Mouse (Mus musculus): ENCODE measurements around the gene Wdr66. TPM values are rescaled to one million over a fixed set of nuclear protein-coding genes. Genes with fewer than 3 reads are reported as not detected.

Wdr66 gene
- total and polyA plus RNA-seq, 3 experiments = 1.4 to 3.6 TPM; not detected in 1

GRCm38 (mm10) chr5:123227762-123228523 is 24.0 kb upstream of the Wdr66 start (continued):
- TF ChIP-seq EP300 (IDR thresholded peaks at IDR 0.05; ENCODE audit: low read depth in 1 of 2, low read length in 2 of 2) = peak in 1 of 2 experiments; percentile 25; a peak in 2 of 4 replicates
- peak; percentile 81 for TF ChIP-seq GATA1 (IDR thresholded peaks at IDR 0.05; ENCODE audit: low read depth, low read length)
- no peak; the same call in 1 of the 2 replicates for TF ChIP-seq ZMIZ1 (IDR thresholded peaks at IDR 0.05; ENCODE audit: low read depth, low read length)
- TF ChIP-seq MEF2A (IDR thresholded peaks at IDR 0.05; ENCODE audit: extremely low read depth, insufficient replicate concordance, low read depth, low read length, poor library complexity, severe bottlenecking) = peak; percentile 57; the same call in 1 of the 2 replicates
- TF ChIP-seq ELF1 (IDR thresholded peaks at IDR 0.05; ENCODE audit: low read depth, low read length) = peak; percentile 99
- peak; percentile 94 for TF ChIP-seq MYC (IDR thresholded peaks at IDR 0.05; ENCODE audit: low read depth, low read length)
- no peak for TF ChIP-seq MYB (IDR thresholded peaks at IDR 0.05; ENCODE audit: low read depth, low read length)

GRCm38 (mm10) chr5:123228524-123228922 is 23.4 kb upstream of the Wdr66 start:
- Histone ChIP-seq H3K9me3 (replicated peaks; ENCODE audit: insufficient read depth, low read length) (no peaks in the 10 kb centered on the region), H3K27me3 (ENCODE audit: control insufficient read depth in 1 of 2, insufficient read depth in 2 of 2, low read length in 2 of 2) (no peaks in the 10 kb centered on the region), H3K4me3 (ENCODE audit: control insufficient read depth in 1 of 2, insufficient read depth in 1 of 2, low read depth in 2 of 2, low read length in 2 of 2) (peak overlapping the region; percentile 71 to 99), H3K27ac (ENCODE audit: control insufficient read depth, low read depth, low read length) (peak overlapping the region; percentile 45), H3K4me1 (ENCODE audit: control insufficient read depth in 1 of 2, insufficient read depth in 2 of 2, low read length in 2 of 2) (peaks cover 7 to 23% of the 10 kb centered on the region in 2 experiments), H3K36me3 (ENCODE audit: control insufficient read depth in 1 of 2, insufficient read depth in 2 of 2, low read length in 2 of 2) (peaks cover 0 to 33% of the 10 kb centered on the region in 2 experiments; a peak in 2 of 4 replicates), H3K79me2 (ENCODE audit: control insufficient read depth, insufficient read depth, low read length, poor library complexity) (peaks cover 29% of the 10 kb centered on the region), H3K9ac (ENCODE audit: control insufficient read depth, low read depth, low read length, poor library complexity, severe bottlenecking) (peak overlapping the region; percentile 77)
- DNase-seq (ENCODE audit: low read depth, low spot score) = no peak
- TF ChIP-seq POLR2A (IDR thresholded peaks at IDR 0.05; ENCODE audit: control insufficient read depth in 1 of 2, insufficient read depth in 1 of 2, low read depth in 1 of 2, low read length in 2 of 2, poor library complexity in 1 of 2) (no peak), MYB (IDR thresholded peaks at IDR 0.05; ENCODE audit: low read depth, low read length) (no peak), ELF1 (IDR thresholded peaks at IDR 0.05; ENCODE audit: low read depth, low read length) (no peak), ZMIZ1 (IDR thresholded peaks at IDR 0.05; ENCODE audit: low read depth, low read length) (no peak), POLR2AphosphoS5 (IDR thresholded peaks at IDR 0.05; ENCODE audit: borderline replicate concordance, low read depth, low read length) (no peak), SIN3A (IDR thresholded peaks at IDR 0.05; ENCODE audit: low read length) (no peak), EP300 (IDR thresholded peaks at IDR 0.05; ENCODE audit: low read depth in 1 of 2, low read length in 2 of 2) (no peak), NRF1 (IDR thresholded peaks at IDR 0.05; ENCODE audit: insufficient read depth, low read depth, low read length, poor library complexity, severe bottlenecking) (no peak), USF1 (IDR thresholded peaks at IDR 0.05; ENCODE audit: low read depth, low read length) (no peak), BHLHE40 (IDR thresholded peaks at IDR 0.05; ENCODE audit: borderline replicate concordance, low read depth, low read length) (no peak), GABPA (IDR thresholded peaks at IDR 0.05; ENCODE audit: low read depth, low read length) (no peak), JUND (IDR thresholded peaks at IDR 0.05; ENCODE audit: low read depth, low read length) (no peak), MAX (IDR thresholded peaks at IDR 0.05; ENCODE audit: low read length) (no peak), E2F4 (IDR thresholded peaks at IDR 0.05; ENCODE audit: borderline replicate concordance, low read depth, low read length) (no peak), CTCF (IDR thresholded peaks at IDR 0.05 in 2 of 3, conservative IDR thresholded peaks at IDR 0.05 in 1 of 3; ENCODE audit: control insufficient read depth in 1 of 3, insufficient read depth in 1 of 3, low read depth in 2 of 3, low read length in 3 of 3, poor library complexity in 1 of 3, severe bottlenecking in 1 of 3) (no peak), MYC (IDR thresholded peaks at IDR 0.05; ENCODE audit: low read depth, low read length) (no peak)
